Mouse (Mus musculus): Measurements from ENCODE around the gene Cdon.

DNA sequence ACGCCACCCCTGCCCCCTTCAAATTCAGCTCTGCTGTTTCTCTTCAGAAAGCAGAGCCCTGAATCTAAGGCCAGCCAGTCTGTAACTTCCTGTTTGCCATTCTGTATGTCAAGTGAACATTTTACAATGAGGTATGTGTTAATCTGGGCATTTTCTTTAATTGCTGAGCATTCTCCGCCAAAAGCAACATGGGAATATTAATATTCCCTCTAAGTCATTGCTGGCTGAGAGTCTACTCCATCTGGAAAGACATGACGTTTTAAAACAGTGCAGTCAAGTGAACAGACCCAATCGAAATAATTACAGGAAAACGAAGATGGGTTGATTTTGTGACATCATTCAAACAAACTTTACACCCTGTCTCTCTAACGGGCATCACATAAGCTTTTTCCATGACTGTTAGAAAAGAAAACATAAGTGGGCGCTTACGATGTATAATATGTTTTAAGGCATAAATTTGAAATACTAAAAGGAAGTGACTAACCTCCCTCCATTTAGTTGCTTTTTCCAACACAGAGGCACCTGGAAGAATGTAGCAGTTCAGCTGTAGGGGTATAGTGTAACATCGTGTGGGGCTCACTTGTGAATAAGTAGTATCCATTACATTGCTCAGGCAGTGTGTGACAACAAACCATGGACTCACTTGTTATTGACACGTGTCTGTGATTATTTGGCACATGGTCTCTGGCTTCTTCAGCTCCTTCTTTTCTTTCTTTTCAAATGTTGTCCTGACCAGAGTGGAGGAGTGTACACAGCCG, 70.4 kb downstream of the Cdon start:
- no peak for TF ChIP-seq POLR2AphosphoS2 (IDR thresholded peaks at IDR 0.05; ENCODE audit: insufficient read length, low read depth)
- TF ChIP-seq POLR2A (IDR thresholded peaks at IDR 0.05; ENCODE audit: insufficient read length, low read depth): no peak
- TF ChIP-seq MYOD1 (IDR thresholded peaks at IDR 0.05; ENCODE audit: control insufficient read depth in 1 of 3, insufficient read length in 2 of 3, low read depth in 2 of 3): no peak
